Mouse (Mus musculus) hindbrain, postnatal 0 days (tissue): ENCODE measurements around the gene Ppil6. TPM values are rescaled to one million over a fixed set of nuclear protein-coding genes. Genes with fewer than 3 reads are reported as not detected.

Experiments used
- ATAC-seq: fragments of 200-750 bp; cut with Nextera tagmentation; 2 replicates; pipeline ENCODE4 v1.8.0; 2017; ENCODE audit warnings: mild to moderate bottlenecking, moderate TSS enrichment, moderate library complexity
- DNase-seq: peaks from one replicate; pipeline ENCODE4 v3.0.0-alpha.2; 2015; ENCODE audit warnings: low spot score
- H3K27ac ChIP-seq: fragments of 300-500 bp; sonication (generic); 2 replicates; pipeline ENCODE4 v1.5.1; 2014; ENCODE audit warnings: mild to moderate bottlenecking
- H3K27me3 ChIP-seq: fragments of 300-500 bp; sonication (generic); 2 replicates; pipeline ENCODE4 v1.6.1; 2014; ENCODE audit warnings: low read length, mixed read lengths; ENCODE audit not compliant: insufficient read depth
- H3K36me3 ChIP-seq: fragments of 300-500 bp; sonication (generic); 2 replicates; pipeline ENCODE4 v1.6.1; 2014; ENCODE audit warnings: low read length, mixed read lengths; ENCODE audit not compliant: insufficient read depth
- H3K4me1 ChIP-seq: fragments of 300-500 bp; sonication (generic); 2 replicates; pipeline ENCODE4 v1.6.1; 2014; ENCODE audit warnings: antibody characterized with exemption, low read length, mixed read lengths; ENCODE audit not compliant: insufficient read depth
- H3K4me2 ChIP-seq: fragments of 300-500 bp; sonication (generic); 2 replicates; pipeline ENCODE4 v1.6.1; 2014; ENCODE audit warnings: low read depth, mild to moderate bottlenecking, low read length, moderate library complexity, mixed read lengths
- H3K4me3 ChIP-seq: fragments of 300-500 bp; sonication (generic); 2 replicates; pipeline ENCODE4 v1.5.1; 2014; ENCODE audit warnings: low read length
- H3K9ac ChIP-seq: fragments of 300-500 bp; sonication (generic); replicated peaks from 2 replicates; pipeline ENCODE4 v1.6.1; 2014; ENCODE audit warnings: mild to moderate bottlenecking, low read length, moderate library complexity, mixed read lengths
- H3K9me3 ChIP-seq: fragments of 300-500 bp; sonication (generic); 2 replicates; pipeline ENCODE4 v1.6.1; 2016; ENCODE audit warnings: low read length, mixed read lengths
- CTCF ChIP-seq: IDR thresholded peaks from 2 replicates; pipeline ENCODE4 v1.5.1; 2016; ENCODE audit warnings: antibody characterized with exemption, control low read depth, low read depth
- WGBS: fragments of 180-500 bp; shearing (Covaris S2); extraction: QIAGEN DNeasy Blood & Tissue Kit; methylation state at CpG from one replicate; pipeline ENCODE4 v1.1.7; 2014; 5-methylcytosine and 5-hydroxymethylcytosine counted together
- polyA plus RNA-seq: library from polyadenylated mRNA; unstranded; fragments of >200 nt; fragmentation: Nextera tagmentation; extraction: Ambion mirVana; gene quantifications from 2 replicates; pipeline ENCODE4 v1.2.1, GENCODE M21; 2015
- total RNA-seq: library from RNA; depleted of rRNA; stranded (reverse); fragments of >200 nt; gene quantifications from 2 replicates; pipeline ENCODE4 v1.2.3, GENCODE M21; 2014; rRNA removed

Gene Ppil6
- total RNA-seq (1.8 and 3.7 TPM in 2 replicates), polyA plus RNA-seq (6.5 and 7.7 TPM in 2 replicates)

DNA sequence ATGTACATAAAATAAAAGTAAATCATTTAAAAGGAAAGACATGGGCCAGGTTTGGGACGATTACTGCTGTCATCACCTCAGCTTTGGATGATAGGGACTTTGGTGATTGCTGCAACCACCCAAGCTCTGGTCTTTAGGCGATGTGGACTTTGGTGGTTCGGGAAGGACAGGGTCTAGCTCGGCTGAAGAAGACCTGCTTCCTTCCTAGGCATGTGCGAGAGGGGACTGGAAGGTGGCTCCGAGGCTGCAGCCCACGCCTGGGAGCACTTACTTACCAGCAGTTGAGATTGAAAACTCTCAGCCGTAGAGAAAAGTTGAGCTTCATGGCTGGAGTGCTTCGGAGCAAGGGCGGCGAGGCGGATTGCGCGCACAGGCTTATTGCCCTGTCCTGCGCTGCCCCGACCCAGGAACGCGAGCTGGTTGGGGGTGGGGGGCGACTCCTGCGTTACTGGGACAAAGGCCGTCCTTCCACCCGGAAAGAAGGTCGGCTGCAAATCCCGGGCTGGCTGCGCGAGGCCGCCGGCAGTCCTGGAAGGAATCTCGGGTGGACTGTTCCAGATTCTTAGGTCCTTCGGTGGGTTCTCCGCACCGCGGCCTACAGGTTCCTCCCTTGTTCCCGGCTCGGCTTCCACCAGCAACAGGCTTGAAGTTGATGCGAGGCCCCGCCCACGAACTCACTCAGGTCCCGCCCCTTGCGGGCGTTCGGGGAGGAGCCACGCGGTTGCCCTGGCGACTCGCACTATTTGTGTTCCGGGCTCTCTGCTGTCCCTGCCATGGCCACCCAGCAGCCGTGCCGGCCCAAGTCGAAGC lies at the start of gene Ppil6, which contains the start of gene Smpd2:
TSS of gene Ppil6 (plus strand) at position 732 of the 810 bp plus-strand sequence.
TSS of gene Smpd2 (minus strand) at position 662 of the 810 bp plus-strand sequence.
- no peaks in the 10 kb centered on the region for H3K27me3 ChIP-seq
- peak; percentile 96 for ATAC-seq
- TF ChIP-seq CTCF, result peak; percentile 15; the same call in 1 of the 2 replicates
- peak; percentile 96 for DNase-seq
- H3K4me2 ChIP-seq, result peak within 1 kb of the TSS; percentile 94
- H3K27ac ChIP-seq, result peak within 1 kb of the TSS; percentile 71
- peak within 1 kb of the TSS; percentile 55 for H3K4me3 ChIP-seq
- no peaks in the 10 kb centered on the region for H3K9me3 ChIP-seq
- WGBS, result 1% methylated on average over 50 of the region's 50 CpGs
- peak within 1 kb of the TSS; percentile 61 for H3K9ac ChIP-seq
- no peaks in the 10 kb centered on the region; the same call in 1 of the 2 replicates for H3K36me3 ChIP-seq
- peaks cover 9% of the 10 kb centered on the region; the same call in 1 of the 2 replicates for H3K4me1 ChIP-seq

DNA sequence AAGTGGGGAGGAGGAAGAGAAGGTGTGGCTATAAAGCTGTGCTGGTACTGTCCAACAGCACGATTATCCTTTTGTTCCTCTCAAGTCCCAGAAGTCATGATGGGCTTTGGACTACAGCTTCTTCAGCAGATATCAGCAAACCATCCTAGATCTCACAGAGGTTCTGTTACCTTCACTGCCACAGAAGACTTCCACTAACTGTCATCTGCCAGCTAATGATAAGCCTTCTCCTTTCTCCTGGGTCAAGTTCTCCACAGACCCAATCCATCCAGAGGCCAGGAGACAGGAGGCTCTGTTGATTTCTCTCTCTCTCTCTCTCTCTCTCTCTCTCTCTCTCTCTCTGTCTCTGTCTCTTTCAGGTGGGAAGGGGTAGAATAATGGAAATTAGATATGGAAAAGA lies 42.0 kb upstream of the Ppil6 start:
- no peak for DNase-seq
- no peak for TF ChIP-seq CTCF
- WGBS, result 82% methylated on average over 1 of the region's 1 CpGs

DNA sequence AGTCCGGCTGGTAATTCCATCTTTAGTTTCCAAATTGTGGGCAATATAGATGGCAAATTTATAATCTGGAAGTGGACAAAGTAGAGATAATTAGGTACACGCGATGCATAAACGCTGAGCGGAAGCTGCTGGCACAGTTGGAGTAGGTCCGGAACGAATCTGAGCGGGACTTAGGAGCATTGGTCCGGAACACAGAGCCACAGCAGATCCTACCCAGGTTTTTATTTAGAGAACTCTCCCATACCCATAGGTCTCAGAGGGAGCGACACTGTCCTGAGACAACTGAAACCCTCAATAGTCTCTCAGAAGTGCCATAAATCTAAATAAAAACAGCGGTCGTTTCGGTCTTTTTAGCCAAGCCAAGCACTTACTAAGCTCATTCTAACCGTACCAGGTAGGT lies 40.6 kb upstream of the Ppil6 start:
- peak; percentile 73 for ATAC-seq
- 9% methylated on average over 14 of the region's 14 CpGs for WGBS

More for the DNA sequence above, 42.0 kb upstream of the Ppil6 start:
- no peak for ATAC-seq
- peaks cover 8% of the 10 kb centered on the region for H3K4me1 ChIP-seq
- H3K36me3 ChIP-seq, result no peaks in the 10 kb centered on the region
- no peak overlapping the region for H3K9ac ChIP-seq
- no peak overlapping the region for H3K4me2 ChIP-seq
- no peaks in the 10 kb centered on the region for H3K27me3 ChIP-seq
- no peaks in the 10 kb centered on the region for H3K9me3 ChIP-seq
- no peak overlapping the region for H3K4me3 ChIP-seq
- H3K27ac ChIP-seq, result no peak overlapping the region

DNA sequence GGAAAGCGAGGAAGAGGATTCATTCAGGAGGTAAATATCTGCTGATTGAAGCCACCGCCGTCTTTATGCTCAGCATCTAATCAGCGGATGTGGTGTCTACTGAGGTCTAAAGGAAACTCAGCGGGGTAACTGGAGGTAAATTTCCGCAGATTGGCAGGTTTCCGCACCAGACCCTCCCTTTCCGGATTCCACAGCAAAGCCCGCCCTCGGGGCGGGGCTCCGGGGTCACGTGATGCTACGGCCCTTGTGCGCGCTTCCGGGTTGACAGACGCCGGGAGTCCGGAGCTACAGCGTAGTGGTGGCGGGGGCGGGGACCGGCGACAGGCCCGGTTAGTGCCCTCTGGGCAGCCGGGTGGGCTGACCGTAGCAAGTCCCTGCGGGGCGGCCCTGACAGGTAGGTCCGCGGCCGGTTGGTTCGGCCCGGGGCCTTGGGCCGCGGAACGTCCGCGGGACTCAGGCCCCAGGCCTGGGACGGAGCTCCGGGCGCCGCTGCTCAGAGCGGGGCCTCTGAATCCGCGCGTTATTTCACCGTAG lies 40.0 kb upstream of the Ppil6 start, which contains the start of gene Zbtb24:
TSS of gene Zbtb24 (plus strand) at position 247 of the 534 bp plus-strand sequence.
- H3K27ac ChIP-seq, result peak within 1 kb of the TSS; percentile 83
- peak within 1 kb of the TSS; percentile 76 for H3K4me2 ChIP-seq
- peaks cover 4% of the 10 kb centered on the region; the same call in 1 of the 2 replicates for H3K36me3 ChIP-seq
- no peaks in the 10 kb centered on the region for H3K27me3 ChIP-seq
- peaks cover 8% of the 10 kb centered on the region for H3K4me1 ChIP-seq
- DNase-seq, result peak; percentile 98
- peak; percentile 98 for ATAC-seq
- peak within 1 kb of the TSS; percentile 95 for H3K4me3 ChIP-seq
- H3K9ac ChIP-seq, result peak within 1 kb of the TSS; percentile 84
- H3K9me3 ChIP-seq, result no peaks in the 10 kb centered on the region
- WGBS, result 2% methylated on average over 49 of the region's 49 CpGs
- no peak for TF ChIP-seq CTCF

More for the DNA sequence above, 40.6 kb upstream of the Ppil6 start:
- no peaks in the 10 kb centered on the region; the same call in 1 of the 2 replicates for H3K36me3 ChIP-seq
- TF ChIP-seq CTCF, result no peak
- peaks cover 8% of the 10 kb centered on the region for H3K4me1 ChIP-seq
- H3K9ac ChIP-seq, result peak overlapping the region; percentile 84
- peak; percentile 61 for DNase-seq
- peak overlapping the region; percentile 83 for H3K27ac ChIP-seq
- peak overlapping the region; percentile 76 for H3K4me2 ChIP-seq
- H3K4me3 ChIP-seq, result peak overlapping the region; percentile 95
- no peaks in the 10 kb centered on the region for H3K9me3 ChIP-seq
- no peaks in the 10 kb centered on the region for H3K27me3 ChIP-seq

DNA sequence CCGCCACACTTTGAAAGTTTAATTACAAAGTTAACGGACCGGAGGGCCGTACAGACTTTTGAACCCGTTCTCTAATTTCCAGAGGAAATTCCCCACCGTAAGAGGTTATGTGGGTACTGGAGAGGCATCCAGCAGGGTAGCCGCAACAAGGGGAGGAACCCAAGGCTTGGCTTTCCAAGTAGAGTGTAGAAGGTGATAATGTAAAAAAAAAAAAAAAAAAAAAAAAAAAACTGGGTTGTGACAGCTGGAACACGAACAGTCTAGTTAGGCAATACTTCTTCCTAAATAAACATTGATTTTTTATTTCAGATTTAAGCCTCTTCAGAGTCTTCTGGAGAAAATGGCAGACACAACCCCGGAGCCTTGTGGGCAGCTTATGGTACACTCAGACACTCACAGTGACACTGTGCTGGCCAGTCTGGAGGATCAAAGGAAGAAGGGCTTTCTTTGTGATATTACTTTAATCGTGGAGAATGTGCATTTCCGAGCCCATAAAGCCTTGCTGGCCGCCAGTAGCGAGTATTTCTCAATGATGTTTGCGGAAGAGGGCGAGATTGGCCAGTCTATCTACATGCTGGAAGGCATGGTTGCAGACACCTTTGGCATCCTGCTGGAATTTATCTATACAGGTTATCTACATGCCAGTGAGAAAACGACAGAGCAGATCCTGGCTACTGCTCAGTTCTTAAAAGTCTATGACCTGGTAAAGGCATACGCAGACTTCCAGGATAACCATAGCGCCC lies 39.3 kb upstream of the Ppil6 start:
- peak overlapping the region; percentile 95 for H3K4me3 ChIP-seq
- no peaks in the 10 kb centered on the region for H3K9me3 ChIP-seq
- H3K36me3 ChIP-seq, result peaks cover 12% of the 10 kb centered on the region; the same call in 1 of the 2 replicates
- DNase-seq (no peak), ATAC-seq (peak; percentile 1; the same call in 1 of the 2 replicates)
- TF ChIP-seq CTCF, result no peak
- WGBS, result 59% methylated on average over 18 of the region's 18 CpGs
- H3K27me3 ChIP-seq, result no peaks in the 10 kb centered on the region
- H3K9ac ChIP-seq, result peak overlapping the region; percentile 84
- peak overlapping the region; percentile 83; the same call in 1 of the 2 replicates for H3K27ac ChIP-seq
- H3K4me1 ChIP-seq, result peaks cover 8% of the 10 kb centered on the region
- H3K4me2 ChIP-seq, result peak overlapping the region; percentile 76

DNA sequence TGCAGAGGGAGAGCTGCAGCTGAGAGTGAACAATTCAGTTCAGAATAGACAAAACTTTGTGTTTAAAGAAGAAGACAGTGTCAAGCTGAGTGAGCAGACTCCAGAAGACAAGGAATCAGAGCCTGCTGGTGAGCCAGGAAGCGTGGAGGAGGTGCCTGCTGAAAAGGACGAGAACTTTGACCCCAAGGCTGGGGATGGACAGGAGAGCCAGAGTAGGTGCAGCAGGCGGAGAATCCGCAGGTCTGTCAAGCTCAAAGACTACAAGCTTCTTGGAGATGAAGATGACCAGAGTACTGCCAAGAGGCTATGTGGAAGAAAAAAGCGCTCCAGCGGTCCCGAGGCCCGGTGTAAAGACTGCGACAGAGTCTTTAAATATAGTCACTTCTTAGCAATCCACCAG lies 38.6 kb upstream of the Ppil6 start:
- Histone ChIP-seq H3K9ac (no peak overlapping the region), H3K27me3 (no peaks in the 10 kb centered on the region), H3K27ac (no peak overlapping the region), H3K4me3 (no peak overlapping the region), H3K4me1 (peaks cover 8% of the 10 kb centered on the region), H3K9me3 (no peaks in the 10 kb centered on the region), H3K36me3 (peaks cover 19% of the 10 kb centered on the region; the same call in 1 of the 2 replicates), H3K4me2 (no peak overlapping the region)
- no peak for DNase-seq
- no peak for ATAC-seq
- WGBS, result 94% methylated on average over 9 of the region's 9 CpGs
- TF ChIP-seq CTCF, result no peak
